Mouse (Mus musculus): ENCODE measurements around the gene Cdrt4.

Gene Cdrt4

GRCm38 (mm10) chr11:63040002-63040661, 89.1 kb downstream of the Cdrt4 start:
- DNase-seq (ENCODE audit: low spot score) = no peak

Data from layer of hippocampus, adult 11-12 months (tissue).